Mouse (Mus musculus) heart, embryonic 16.5 days (tissue): ENCODE measurements around the gene Iba57. TPM values are rescaled to one million over a fixed set of nuclear protein-coding genes. Genes with fewer than 3 reads are reported as not detected.
"Not testable (repeated sequence)": the region's sequence is repeated elsewhere in the genome, so short reads cannot be mapped to it uniquely, and the experiment has no call there.

Source experiments
- ATAC-seq: fragments of 200-750 bp; cut with Nextera tagmentation; replicated peaks from 2 replicates; pipeline ENCODE4 v1.8.0; 2017; ENCODE audit warnings: moderate number of reproducible peaks; ENCODE audit not compliant: insufficient read depth, low FRiP score; ENCODE audit errors: extremely low read depth
- H3K27ac ChIP-seq: fragments of 300-500 bp; sonication (generic); 2 replicates; pipeline ENCODE4 v1.5.1; 2014; ENCODE audit warnings: mild to moderate bottlenecking, low read length, control low read depth, moderate library complexity
- H3K27me3 ChIP-seq: fragments of 300-500 bp; sonication (generic); 2 replicates; pipeline ENCODE4 v1.6.1; 2014; ENCODE audit warnings: low read length, mixed read lengths; ENCODE audit not compliant: control insufficient read depth, insufficient read depth
- H3K36me3 ChIP-seq: fragments of 300-500 bp; sonication (generic); 2 replicates; pipeline ENCODE4 v1.6.1; 2014; ENCODE audit not compliant: control insufficient read depth, insufficient read depth
- H3K4me1 ChIP-seq: fragments of 300-500 bp; sonication (generic); 2 replicates; pipeline ENCODE4 v1.6.1; 2014; ENCODE audit warnings: low read length, mixed read lengths; ENCODE audit not compliant: control insufficient read depth, insufficient read depth
- H3K4me2 ChIP-seq: fragments of 300-500 bp; sonication (generic); 2 replicates; pipeline ENCODE4 v1.6.1; 2014; ENCODE audit warnings: low read depth, mild to moderate bottlenecking, control low read depth, low read length
- H3K4me3 ChIP-seq: fragments of 300-500 bp; sonication (generic); 2 replicates; pipeline ENCODE4 v1.5.1; 2014; ENCODE audit warnings: mild to moderate bottlenecking, control low read depth, low read length
- H3K9ac ChIP-seq: fragments of 300-500 bp; sonication (generic); 2 replicates; pipeline ENCODE4 v1.6.1; 2014; ENCODE audit warnings: low read length, control low read depth
- H3K9me3 ChIP-seq: fragments of 300-500 bp; sonication (generic); replicated peaks from 2 replicates; pipeline ENCODE4 v1.6.1; 2016; ENCODE audit warnings: low read length; ENCODE audit not compliant: control insufficient read depth
- WGBS: fragments of 180-500 bp; shearing (Covaris S2); extraction: QIAGEN DNeasy Blood & Tissue Kit; methylation state at CpG from one replicate; pipeline ENCODE4 v1.1.7; 2014; 5-methylcytosine and 5-hydroxymethylcytosine counted together
- polyA plus RNA-seq: library from polyadenylated mRNA; unstranded; fragments of >200 nt; fragmentation: Nextera tagmentation; extraction: Ambion mirVana; gene quantifications from 2 replicates; pipeline ENCODE4 v1.2.1, GENCODE M21; 2015

The Iba57 gene
- polyA plus RNA-seq, result 9.5 and 10.4 TPM in 2 replicates

- peak; percentile 98 for ATAC-seq
- 2% methylated on average over 62 of the region's 68 CpGs for WGBS
- H3K36me3 ChIP-seq, result no peaks in the 10 kb centered on the region
- H3K9me3 ChIP-seq, result no peaks in the 10 kb centered on the region
- peak within 1 kb of the TSS; percentile 70 for H3K4me2 ChIP-seq
- H3K4me1 ChIP-seq, result peaks cover 24% of the 10 kb centered on the region
- H3K27me3 ChIP-seq, result no peaks in the 10 kb centered on the region
- H3K27ac ChIP-seq, result peak within 1 kb of the TSS; percentile 99
- H3K9ac ChIP-seq, result peak within 1 kb of the TSS; percentile 93
- peak within 1 kb of the TSS; percentile 67 for H3K4me3 ChIP-seq
Measured at GRCm38 (mm10) chr11:59163255-59164236, at the start of gene Iba57. Gene Iba57, minus strand, starts transcription at chr11:59163739.

GRCm38 (mm10) chr11:59212892-59213494, 49.5 kb upstream of the Iba57 start:
- H3K27ac ChIP-seq, result no peak overlapping the region
- no peaks in the 10 kb centered on the region for H3K9me3 ChIP-seq
- H3K9ac ChIP-seq, result no peak overlapping the region
- ATAC-seq, result no peak
- H3K36me3 ChIP-seq, result peaks cover 27% of the 10 kb centered on the region
- peaks cover 33% of the 10 kb centered on the region for H3K4me1 ChIP-seq
- no peak overlapping the region for H3K4me2 ChIP-seq
- no peaks in the 10 kb centered on the region for H3K27me3 ChIP-seq
- WGBS, result 87% methylated on average over 12 of the region's 12 CpGs
- H3K4me3 ChIP-seq, result no peak overlapping the region

- H3K4me3 ChIP-seq, H3K4me2 ChIP-seq, H3K27me3 ChIP-seq, H3K9ac ChIP-seq, H3K27ac ChIP-seq, ATAC-seq, H3K9me3 ChIP-seq: not testable (repeated sequence)
- peaks cover 28% of the 10 kb centered on the region for H3K4me1 ChIP-seq
- whole genome bisulfite sequencing, result 70% methylated on average over 12 of the region's 12 CpGs
- H3K36me3 ChIP-seq, result peaks cover 27% of the 10 kb centered on the region
Measured at GRCm38 (mm10) chr11:59212320-59212719, 48.8 kb upstream of the Iba57 start.

GRCm38 (mm10) chr11:59211561-59211960, 48.0 kb upstream of the Iba57 start:
- not testable (repeated sequence) for H3K4me2 ChIP-seq, H3K4me3 ChIP-seq, H3K9ac ChIP-seq, H3K9me3 ChIP-seq, H3K27me3 ChIP-seq, H3K27ac ChIP-seq, ATAC-seq
- peaks cover 23% of the 10 kb centered on the region for H3K4me1 ChIP-seq
- WGBS, result 84% methylated on average over 9 of the region's 9 CpGs
- peaks cover 29% of the 10 kb centered on the region for H3K36me3 ChIP-seq

DNA sequence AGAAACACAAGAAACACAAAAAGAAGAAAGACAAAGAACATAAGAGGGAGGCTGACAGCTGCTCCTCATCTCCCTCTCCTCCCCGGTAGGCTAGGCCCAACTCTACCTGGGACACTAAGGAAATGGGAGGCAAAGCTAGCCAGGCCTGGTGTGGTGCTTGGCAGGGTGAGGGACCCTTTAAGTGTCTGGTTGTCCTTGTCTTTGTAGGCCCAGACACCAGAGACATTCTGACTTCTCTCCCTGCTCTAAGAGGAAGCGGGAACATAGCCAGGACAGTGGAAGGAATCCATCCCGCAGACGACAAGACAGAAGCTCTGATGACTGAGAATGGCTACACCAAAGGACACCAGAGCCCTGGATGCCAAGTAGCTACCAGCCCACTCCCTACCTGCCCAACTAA, 46.5 kb upstream of the Iba57 start:
- H3K36me3 ChIP-seq, result peaks cover 39% of the 10 kb centered on the region
- H3K4me3 ChIP-seq, result no peak overlapping the region
- WGBS, result 71% methylated on average over 4 of the region's 4 CpGs
- H3K9ac ChIP-seq, result no peak overlapping the region
- no peak overlapping the region for H3K4me2 ChIP-seq
- no peak overlapping the region for H3K27ac ChIP-seq
- H3K9me3 ChIP-seq, result no peaks in the 10 kb centered on the region
- H3K4me1 ChIP-seq, result peaks cover 23% of the 10 kb centered on the region
- H3K27me3 ChIP-seq, result no peaks in the 10 kb centered on the region
- ATAC-seq, result no peak

DNA sequence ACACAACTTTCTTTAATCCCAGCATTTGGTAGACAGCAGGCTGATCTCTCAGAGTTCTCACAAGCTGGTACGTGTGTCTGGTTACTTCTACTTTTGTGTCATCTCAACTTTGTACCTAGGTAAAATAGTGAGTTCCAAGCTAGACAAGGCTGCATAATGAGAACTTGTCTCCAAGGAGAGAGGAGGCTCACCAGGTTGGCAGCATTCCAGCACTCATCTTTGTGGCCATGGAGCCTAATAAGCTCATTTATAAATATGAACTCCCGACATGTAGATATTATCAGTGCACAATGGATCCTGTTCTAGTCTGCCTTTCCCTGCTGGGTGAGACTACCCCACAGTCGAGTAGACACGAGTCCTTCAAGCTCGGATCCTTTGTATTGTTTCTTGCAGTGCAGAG, 46.0 kb upstream of the Iba57 start:
- WGBS, result 63% methylated on average over 5 of the region's 5 CpGs
- ATAC-seq, result no peak
- Histone ChIP-seq H3K27ac (no peak overlapping the region), H3K36me3 (peaks cover 39% of the 10 kb centered on the region), H3K27me3 (no peaks in the 10 kb centered on the region), H3K9me3 (no peaks in the 10 kb centered on the region), H3K4me1 (peaks cover 23% of the 10 kb centered on the region), H3K9ac (no peak overlapping the region), H3K4me3 (no peak overlapping the region), H3K4me2 (no peak overlapping the region; the same call in 1 of the 2 replicates)

- WGBS, result 9% methylated on average over 18 of the region's 18 CpGs
- Histone ChIP-seq H3K4me2 (peak overlapping the region; percentile 73), H3K36me3 (peaks cover 43% of the 10 kb centered on the region), H3K4me3 (peak overlapping the region; percentile 77), H3K9me3 (no peaks in the 10 kb centered on the region), H3K9ac (peak overlapping the region; percentile 88), H3K4me1 (peaks cover 21% of the 10 kb centered on the region), H3K27me3 (no peaks in the 10 kb centered on the region), H3K27ac (peak overlapping the region; percentile 90)
- peak; percentile 49 for ATAC-seq
Measured at GRCm38 (mm10) chr11:59209003-59209441, 45.5 kb upstream of the Iba57 start.

DNA sequence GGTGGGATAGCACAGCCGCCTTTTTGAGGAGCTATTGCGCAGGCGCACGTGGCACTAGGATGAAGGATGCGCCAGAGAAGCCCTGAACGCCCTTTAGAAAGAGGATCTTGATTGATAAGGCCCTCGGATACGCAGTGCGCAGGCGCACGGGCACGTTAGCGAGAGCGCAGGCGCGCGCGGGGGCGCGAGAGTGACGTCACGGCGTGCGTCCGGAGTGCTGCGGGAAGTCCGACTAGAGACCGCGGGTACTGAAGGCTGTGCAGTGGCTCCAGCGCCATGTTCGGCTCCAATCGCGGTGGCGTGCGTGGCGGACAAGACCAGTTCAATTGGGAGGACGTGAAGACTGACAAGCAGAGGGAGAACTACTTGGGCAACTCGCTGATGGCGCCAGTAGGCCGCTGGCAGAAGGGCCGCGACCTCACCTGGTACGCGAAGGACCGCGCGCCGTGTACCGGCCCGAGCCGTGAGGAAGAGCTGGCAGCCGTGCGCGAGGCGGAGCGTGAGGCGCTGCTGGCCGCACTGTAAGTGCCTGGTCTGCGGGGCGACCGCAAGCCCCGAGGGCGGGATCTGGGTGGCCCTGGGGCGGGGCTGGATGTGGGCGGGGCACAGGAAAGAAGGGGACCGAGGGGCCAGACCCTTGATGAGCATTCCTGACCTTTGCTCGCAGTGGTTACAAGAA, 44.8 kb upstream of the Iba57 start, which contains the start of gene 2310033P09Rik:
TSS of gene 2310033P09Rik (plus strand) at position 169 of the 679 bp plus-strand sequence.
- under 1% methylated on average over 67 of the region's 67 CpGs for WGBS
- Histone ChIP-seq H3K4me2 (peak within 1 kb of the TSS; percentile 73), H3K9ac (peak within 1 kb of the TSS; percentile 88), H3K9me3 (no peaks in the 10 kb centered on the region), H3K4me3 (peak within 1 kb of the TSS; percentile 77), H3K27ac (peak within 1 kb of the TSS; percentile 90), H3K4me1 (peaks cover 16% of the 10 kb centered on the region), H3K36me3 (peaks cover 43% of the 10 kb centered on the region), H3K27me3 (no peaks in the 10 kb centered on the region)
- peak; percentile 87 for ATAC-seq
